Mouse (Mus musculus): ENCODE measurements around the gene Pdia4. TPM values are rescaled to one million over a fixed set of nuclear protein-coding genes. Genes with fewer than 3 reads are reported as not detected.

Pdia4 gene
- polyA plus RNA-seq, 1 experiment from 2014 or later, result 282 TPM

DNA sequence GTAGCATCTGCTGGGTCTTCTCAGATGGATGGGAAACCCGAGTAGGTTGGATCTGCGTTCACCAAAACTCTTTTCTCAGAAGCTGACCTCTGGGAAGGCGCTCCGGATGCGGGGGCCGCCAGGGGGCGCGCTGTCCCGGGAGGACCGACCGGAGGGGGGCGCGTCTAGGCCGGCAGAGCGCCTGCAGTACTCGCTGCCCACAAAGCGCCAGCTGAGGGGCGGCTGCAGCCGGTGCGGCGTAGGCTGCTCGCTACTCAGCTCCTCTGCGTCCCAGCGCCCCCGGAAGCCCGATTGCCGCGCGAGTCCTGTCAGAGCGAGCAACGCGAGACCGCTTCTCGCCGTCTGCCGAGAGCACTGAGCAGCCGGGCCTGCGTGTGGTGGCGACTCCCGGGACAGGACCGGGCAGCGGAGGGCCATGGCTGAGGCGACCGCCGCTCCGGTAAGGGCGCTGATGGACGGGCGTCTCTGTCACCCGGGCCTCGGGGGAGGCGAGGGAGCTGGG, 22.3 kb upstream of the Pdia4 start, which contains the start of gene Zfp398:
TSS of gene Zfp398 (plus strand) at position 180 of the 502 bp plus-strand sequence.
- Histone ChIP-seq H3K9me3 (ENCODE audit: control insufficient read depth, low read length) (no peaks in the 10 kb centered on the region), H3K27ac (ENCODE audit: low read depth, low read length) (peak within 1 kb of the TSS; percentile 96), H3K4me1 (replicated peaks; ENCODE audit: control insufficient read depth, insufficient read depth, low read length) (no peaks in the 10 kb centered on the region), H3K36me3 (ENCODE audit: control insufficient read depth, insufficient read depth, low read length) (no peaks in the 10 kb centered on the region), H3K9ac (ENCODE audit: low read depth, low read length) (peak within 1 kb of the TSS; percentile 94), H3K4me3 (ENCODE audit: low read depth, low read length) (peak within 1 kb of the TSS; percentile 93), H3K4me2 (replicated peaks; ENCODE audit: low read depth, low read length) (peak within 1 kb of the TSS; percentile 66), H3K27me3 (ENCODE audit: control insufficient read depth, insufficient read depth, low read length) (no peaks in the 10 kb centered on the region)
- under 1% methylated on average over 51 of the region's 52 CpGs for whole genome bisulfite sequencing
- ATAC-seq (ENCODE audit: low FRiP score), result peak; percentile 94
- peak; percentile 97 for DNase-seq (ENCODE audit: low spot score)

DNA sequence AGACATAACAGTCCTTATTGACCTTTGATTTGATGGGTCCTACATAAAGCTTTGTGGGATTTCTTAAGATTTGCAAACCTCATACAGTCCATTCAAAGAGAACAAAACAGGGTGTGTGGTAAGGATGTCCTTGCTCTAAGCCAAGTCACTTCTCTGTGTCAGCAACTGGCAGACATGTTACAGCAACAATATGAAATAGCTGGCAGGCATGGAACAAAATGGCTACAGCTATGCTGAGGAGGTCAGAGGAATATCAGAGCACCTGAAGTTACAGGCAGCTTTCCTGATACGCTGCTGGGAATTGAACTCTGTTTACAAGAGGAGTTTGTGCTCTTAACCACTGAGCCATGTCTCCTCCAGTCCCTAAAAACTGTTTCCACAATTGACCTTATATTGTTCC, 19.0 kb upstream of the Pdia4 start:
- ATAC-seq (ENCODE audit: low FRiP score) (no peak), DNase-seq (ENCODE audit: low spot score) (no peak)
- no peaks in the 10 kb centered on the region for H3K36me3 ChIP-seq (ENCODE audit: control insufficient read depth, insufficient read depth, low read length)
- H3K4me2 ChIP-seq (replicated peaks; ENCODE audit: low read depth, low read length), result no peak overlapping the region
- WGBS, result 83% methylated on average over 1 of the region's 1 CpGs
- no peaks in the 10 kb centered on the region for H3K4me1 ChIP-seq (replicated peaks; ENCODE audit: control insufficient read depth, insufficient read depth, low read length)
- H3K9ac ChIP-seq (ENCODE audit: low read depth, low read length), result no peak overlapping the region
- H3K27ac ChIP-seq (ENCODE audit: low read depth, low read length), result no peak overlapping the region
- H3K9me3 ChIP-seq (ENCODE audit: control insufficient read depth, low read length), result no peaks in the 10 kb centered on the region
- no peak overlapping the region for H3K4me3 ChIP-seq (ENCODE audit: low read depth, low read length)
- H3K27me3 ChIP-seq (ENCODE audit: control insufficient read depth, insufficient read depth, low read length), result no peaks in the 10 kb centered on the region

DNA sequence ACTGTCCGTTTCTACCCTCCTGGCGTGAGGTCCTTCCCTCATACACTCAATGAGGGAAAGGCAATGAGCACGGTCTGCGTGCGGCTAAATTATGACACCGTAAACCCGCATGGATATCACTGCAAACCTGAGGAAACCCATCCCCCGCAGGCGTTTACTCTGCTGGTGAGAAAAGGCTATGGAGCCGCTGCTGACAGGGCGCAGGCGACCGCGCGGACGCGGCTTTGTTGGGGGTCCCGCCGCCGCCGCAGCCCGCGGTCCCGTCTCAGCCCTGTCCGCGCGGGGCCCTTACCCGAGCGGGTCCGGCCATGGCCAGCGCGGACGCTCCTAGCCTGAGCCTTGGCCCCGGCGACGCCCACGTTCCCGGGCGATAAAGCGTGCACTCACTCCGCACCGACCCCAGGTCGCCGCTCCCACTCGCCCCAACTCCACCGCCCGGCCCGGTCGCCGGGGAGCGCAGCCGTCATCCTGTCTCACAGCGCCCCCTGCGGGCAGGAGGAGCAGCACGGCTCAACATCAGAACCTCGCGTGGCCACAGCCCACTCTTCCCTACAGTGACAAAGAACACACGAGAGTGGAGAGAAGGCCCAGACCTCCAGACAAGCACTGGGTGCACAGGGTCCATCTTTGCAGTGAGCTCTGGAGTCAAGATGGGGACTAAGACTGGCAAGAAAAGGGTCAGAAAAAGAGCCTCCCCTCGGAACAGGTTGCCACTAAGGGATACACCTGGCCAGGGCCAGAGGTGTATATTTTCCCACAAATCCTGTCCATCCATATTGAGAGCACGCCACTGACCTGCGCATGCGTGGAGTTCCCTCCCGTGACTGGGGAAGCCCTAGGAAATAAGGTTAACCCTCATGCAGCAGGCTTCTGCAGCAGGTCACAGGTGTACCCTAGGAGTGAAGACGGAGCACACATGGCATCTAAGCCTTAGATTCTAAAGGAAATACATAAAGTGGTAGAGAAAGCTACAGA, 17.2 kb upstream of the Pdia4 start, which contains the start of gene Zfp786:
TSS of gene Zfp786 (minus strand) at position 764 of the 975 bp plus-strand sequence.
- Histone ChIP-seq H3K27me3 (ENCODE audit: control insufficient read depth, insufficient read depth, low read length) (no peaks in the 10 kb centered on the region), H3K36me3 (ENCODE audit: control insufficient read depth, insufficient read depth, low read length) (no peaks in the 10 kb centered on the region), H3K4me1 (replicated peaks; ENCODE audit: control insufficient read depth, insufficient read depth, low read length) (no peaks in the 10 kb centered on the region), H3K4me3 (ENCODE audit: low read depth, low read length) (peak within 1 kb of the TSS; percentile 83), H3K27ac (ENCODE audit: low read depth, low read length) (peak within 1 kb of the TSS; percentile 92), H3K9me3 (ENCODE audit: control insufficient read depth, low read length) (no peaks in the 10 kb centered on the region), H3K9ac (ENCODE audit: low read depth, low read length) (peak within 1 kb of the TSS; percentile 91), H3K4me2 (replicated peaks; ENCODE audit: low read depth, low read length) (peak within 1 kb of the TSS; percentile 49)
- ATAC-seq (ENCODE audit: low FRiP score) (peak; percentile 93), DNase-seq (ENCODE audit: low spot score) (peak; percentile 96)
- WGBS, result 2% methylated on average over 64 of the region's 64 CpGs

DNA sequence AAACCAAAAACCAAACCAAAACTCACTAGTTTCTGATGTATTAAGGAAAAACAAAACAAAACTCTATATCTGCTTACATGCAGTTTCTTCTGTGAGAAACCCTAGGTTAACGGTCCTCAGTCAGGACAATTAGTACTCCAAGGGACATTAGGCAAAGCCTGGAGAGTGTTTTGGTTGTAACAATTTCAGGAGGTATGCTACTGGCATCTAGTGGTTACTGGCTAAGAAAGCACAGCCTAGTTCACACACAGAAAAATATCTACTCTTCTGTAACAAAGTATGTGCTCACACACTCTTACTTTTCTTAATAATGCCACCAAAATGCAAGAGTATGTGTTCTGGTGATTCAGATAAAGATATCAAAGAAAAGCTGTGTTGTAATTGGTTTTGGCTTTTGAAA, 15.7 kb upstream of the Pdia4 start:
- Histone ChIP-seq H3K4me1 (replicated peaks; ENCODE audit: control insufficient read depth, insufficient read depth, low read length) (no peaks in the 10 kb centered on the region), H3K36me3 (ENCODE audit: control insufficient read depth, insufficient read depth, low read length) (peaks cover 2% of the 10 kb centered on the region; the same call in 1 of the 2 replicates), H3K9me3 (ENCODE audit: control insufficient read depth, low read length) (no peaks in the 10 kb centered on the region), H3K9ac (ENCODE audit: low read depth, low read length) (no peak overlapping the region), H3K27me3 (ENCODE audit: control insufficient read depth, insufficient read depth, low read length) (no peaks in the 10 kb centered on the region), H3K27ac (ENCODE audit: low read depth, low read length) (no peak overlapping the region), H3K4me3 (ENCODE audit: low read depth, low read length) (no peak overlapping the region), H3K4me2 (replicated peaks; ENCODE audit: low read depth, low read length) (peak overlapping the region; percentile 49; the same call in 1 of the 2 replicates)
- DNase-seq (ENCODE audit: low spot score) (peak; percentile 6), ATAC-seq (ENCODE audit: low FRiP score) (no peak)
- WGBS, result 39% methylated on average over 1 of the region's 1 CpGs

DNA sequence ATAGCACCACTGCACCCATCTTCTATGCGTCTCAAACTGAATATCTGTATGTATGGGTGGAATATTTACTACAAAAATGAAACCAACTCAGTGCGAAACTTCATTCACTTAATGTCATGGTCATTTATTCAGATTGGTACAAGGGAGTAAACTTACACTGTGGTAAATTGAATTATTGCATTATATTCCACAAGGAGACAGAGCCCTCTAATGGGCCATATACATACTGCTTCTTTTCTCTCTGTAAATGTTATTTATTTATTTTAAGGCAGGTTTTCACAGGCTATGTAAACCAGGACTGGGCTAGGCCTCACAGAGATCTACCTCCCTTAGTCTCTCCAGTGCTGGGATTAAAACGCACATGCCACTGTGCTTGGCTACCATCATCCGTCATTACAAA, 14.2 kb upstream of the Pdia4 start:
- Histone ChIP-seq H3K27ac (ENCODE audit: low read depth, low read length) (no peak overlapping the region), H3K4me3 (ENCODE audit: low read depth, low read length) (no peak overlapping the region), H3K9me3 (ENCODE audit: control insufficient read depth, low read length) (no peaks in the 10 kb centered on the region), H3K4me1 (replicated peaks; ENCODE audit: control insufficient read depth, insufficient read depth, low read length) (no peaks in the 10 kb centered on the region), H3K36me3 (ENCODE audit: control insufficient read depth, insufficient read depth, low read length) (peaks cover 2% of the 10 kb centered on the region; the same call in 1 of the 2 replicates), H3K9ac (ENCODE audit: low read depth, low read length) (no peak overlapping the region), H3K27me3 (ENCODE audit: control insufficient read depth, insufficient read depth, low read length) (no peaks in the 10 kb centered on the region), H3K4me2 (replicated peaks; ENCODE audit: low read depth, low read length) (no peak overlapping the region)
- DNase-seq (ENCODE audit: low spot score), result no peak
- 93% methylated on average over 4 of the region's 4 CpGs for WGBS
- no peak for ATAC-seq (ENCODE audit: low FRiP score)

DNA sequence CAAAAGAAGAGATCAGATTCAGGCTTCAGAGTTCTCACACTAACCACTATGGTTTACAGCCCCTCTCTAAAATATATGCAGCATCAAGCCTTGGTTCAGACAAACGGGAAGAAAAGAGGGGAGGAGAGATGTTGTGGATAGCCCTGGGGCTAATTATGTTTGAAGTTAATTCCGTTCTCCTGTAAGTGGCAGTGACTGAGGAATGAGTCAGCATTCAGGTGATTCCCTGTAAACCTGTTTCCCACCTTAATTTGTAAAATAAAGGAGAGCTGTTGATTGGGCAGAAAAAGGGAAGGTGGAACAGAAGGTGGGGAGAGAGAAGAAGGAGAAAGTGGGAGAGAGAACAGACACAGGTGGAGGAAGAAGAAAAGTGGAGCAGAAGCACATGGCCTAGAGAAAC, 11.0 kb upstream of the Pdia4 start:
- no peak for DNase-seq (ENCODE audit: low spot score)
- H3K4me3 ChIP-seq (ENCODE audit: low read depth, low read length), result no peak overlapping the region
- ATAC-seq (ENCODE audit: low FRiP score), result no peak
- peaks cover 10% of the 10 kb centered on the region for H3K36me3 ChIP-seq (ENCODE audit: control insufficient read depth, insufficient read depth, low read length)
- H3K27me3 ChIP-seq (ENCODE audit: control insufficient read depth, insufficient read depth, low read length), result no peaks in the 10 kb centered on the region
- H3K9ac ChIP-seq (ENCODE audit: low read depth, low read length), result no peak overlapping the region
- H3K4me1 ChIP-seq (replicated peaks; ENCODE audit: control insufficient read depth, insufficient read depth, low read length), result no peaks in the 10 kb centered on the region
- H3K4me2 ChIP-seq (replicated peaks; ENCODE audit: low read depth, low read length), result no peak overlapping the region
- 67% methylated on average over 2 of the region's 2 CpGs for WGBS
- H3K9me3 ChIP-seq (ENCODE audit: control insufficient read depth, low read length), result no peaks in the 10 kb centered on the region
- no peak overlapping the region for H3K27ac ChIP-seq (ENCODE audit: low read depth, low read length)

DNA sequence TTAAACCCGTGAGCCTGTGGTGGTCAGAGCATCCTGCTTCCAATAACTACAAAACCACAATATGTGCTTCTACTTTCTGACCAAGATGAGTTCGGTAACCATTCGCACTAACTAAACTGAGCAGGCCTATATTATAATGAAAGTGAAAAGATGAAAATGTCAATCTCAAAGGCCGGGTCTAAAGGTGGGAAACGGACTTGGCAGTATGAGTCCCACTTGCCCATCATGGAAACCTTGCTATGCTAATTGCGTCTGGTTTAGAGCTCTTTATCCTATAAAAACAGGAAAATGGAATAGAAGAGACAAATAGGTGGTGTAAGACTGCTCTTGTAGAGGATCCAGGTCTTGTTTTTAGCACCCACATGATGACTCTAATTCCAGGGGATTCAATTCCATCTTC, 8.5 kb upstream of the Pdia4 start:
- no peak overlapping the region for H3K27ac ChIP-seq (ENCODE audit: low read depth, low read length)
- no peaks in the 10 kb centered on the region for H3K27me3 ChIP-seq (ENCODE audit: control insufficient read depth, insufficient read depth, low read length)
- no peaks in the 10 kb centered on the region for H3K9me3 ChIP-seq (ENCODE audit: control insufficient read depth, low read length)
- DNase-seq (ENCODE audit: low spot score), result no peak
- 86% methylated on average over 6 of the region's 6 CpGs for WGBS
- H3K4me3 ChIP-seq (ENCODE audit: low read depth, low read length), result no peak overlapping the region
- no peak for ATAC-seq (ENCODE audit: low FRiP score)
- no peak overlapping the region for H3K4me2 ChIP-seq (replicated peaks; ENCODE audit: low read depth, low read length)
- no peaks in the 10 kb centered on the region for H3K4me1 ChIP-seq (replicated peaks; ENCODE audit: control insufficient read depth, insufficient read depth, low read length)
- H3K9ac ChIP-seq (ENCODE audit: low read depth, low read length), result no peak overlapping the region
- H3K36me3 ChIP-seq (ENCODE audit: control insufficient read depth, insufficient read depth, low read length), result peaks cover 10% of the 10 kb centered on the region

DNA sequence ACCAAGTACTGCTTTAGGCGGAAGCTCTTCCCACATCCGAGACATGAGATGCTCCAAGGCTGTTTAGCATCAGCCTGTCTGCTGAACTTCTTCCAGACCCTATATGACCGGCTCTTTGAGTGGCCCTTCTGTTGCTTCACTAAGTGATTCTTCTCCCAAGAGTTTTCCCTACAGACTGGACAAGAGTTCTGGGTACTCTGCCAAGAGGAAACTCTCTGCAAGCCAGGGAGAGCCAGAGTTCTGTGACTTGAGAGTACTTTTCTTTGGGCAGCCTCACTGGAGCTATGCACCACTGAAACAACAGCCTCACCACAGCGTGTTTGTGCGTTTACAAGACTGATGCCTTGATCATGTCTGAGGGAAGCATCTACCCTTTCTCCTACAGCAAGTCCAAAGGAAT, 8.0 kb upstream of the Pdia4 start:
- Histone ChIP-seq H3K4me3 (ENCODE audit: low read depth, low read length) (no peak overlapping the region), H3K4me1 (replicated peaks; ENCODE audit: control insufficient read depth, insufficient read depth, low read length) (no peaks in the 10 kb centered on the region), H3K27me3 (ENCODE audit: control insufficient read depth, insufficient read depth, low read length) (no peaks in the 10 kb centered on the region), H3K27ac (ENCODE audit: low read depth, low read length) (no peak overlapping the region), H3K9ac (ENCODE audit: low read depth, low read length) (no peak overlapping the region), H3K36me3 (ENCODE audit: control insufficient read depth, insufficient read depth, low read length) (peaks cover 10% of the 10 kb centered on the region), H3K9me3 (ENCODE audit: control insufficient read depth, low read length) (no peaks in the 10 kb centered on the region), H3K4me2 (replicated peaks; ENCODE audit: low read depth, low read length) (no peak overlapping the region)
- no peak for DNase-seq (ENCODE audit: low spot score)
- ATAC-seq (ENCODE audit: low FRiP score), result no peak
- WGBS, result 96% methylated on average over 5 of the region's 5 CpGs

Data from hindbrain, embryonic 11.5 days (tissue).